Mouse (Mus musculus): ENCODE data around the gene Zcchc9.
A peak's percentile ranks its signal among the peaks of the same experiment; 100 is the strongest.

DNA sequence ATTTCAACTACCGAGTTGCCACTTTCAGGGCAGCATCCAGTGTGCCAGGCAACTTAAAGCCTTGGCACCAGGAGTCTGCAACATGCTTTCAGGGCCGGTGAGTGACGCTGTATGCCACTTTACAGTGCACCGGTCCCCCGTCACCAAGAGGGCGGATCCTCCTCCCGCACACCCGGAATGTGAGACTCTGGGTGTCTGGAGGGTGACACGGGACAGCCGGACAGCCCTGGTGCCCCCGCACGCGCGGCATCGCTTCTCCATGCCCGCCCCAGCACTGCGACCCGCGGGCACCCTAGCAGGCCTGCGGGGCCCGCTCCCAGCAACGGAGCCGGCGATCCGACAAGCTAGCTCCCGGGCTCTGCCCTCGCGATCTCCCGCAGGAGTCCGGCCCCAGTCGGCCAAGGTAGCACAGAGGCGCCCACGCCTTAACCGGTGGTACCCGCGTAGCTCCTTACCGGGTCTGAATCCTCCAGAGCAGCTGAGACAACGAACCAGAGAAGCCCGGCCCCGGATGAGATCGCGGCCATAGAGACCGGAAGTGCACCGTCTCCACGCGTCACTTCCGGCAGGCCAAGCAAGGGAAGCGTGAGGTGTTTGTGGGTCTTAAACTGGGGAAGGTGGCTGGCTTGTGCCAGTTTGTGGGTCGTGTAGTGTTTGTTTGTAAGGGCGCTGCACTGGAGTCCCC, at the start of gene Zcchc9:
- TF ChIP-seq MAX (IDR thresholded peaks at IDR 0.05) (peak; percentile 72), CTCF (IDR thresholded peaks at IDR 0.05; ENCODE audit: control insufficient read depth, insufficient read depth, insufficient read length) (no peak), MYOG (IDR thresholded peaks at IDR 0.05; ENCODE audit: control insufficient read depth, extremely low read depth, insufficient read length) (no peak), USF1 (IDR thresholded peaks at IDR 0.05; ENCODE audit: low read depth) (no peak), FOSL1 (IDR thresholded peaks at IDR 0.05; ENCODE audit: insufficient read depth, low read length, poor library complexity, severe bottlenecking) (no peak), CEBPB (IDR thresholded peaks at IDR 0.05; ENCODE audit: low read depth) (no peak)

All from C2C12 (cell line).